Mouse (Mus musculus) spleen, postnatal 36 days (tissue): ENCODE results near the gene Sdccag8.

Experiments used
- DNase-seq, 2 experiments: peaks; one replicate each; pipeline ENCODE4 v3.0.0; 2022; ENCODE audit warnings: low spot score in 2 of 2, mixed read lengths in 1 of 2

Gene Sdccag8

GRCm38 (mm10) chr1:177010607-177011302 lies 196.3 kb downstream of the Sdccag8 start:
- DNase-seq: no peak

DNA sequence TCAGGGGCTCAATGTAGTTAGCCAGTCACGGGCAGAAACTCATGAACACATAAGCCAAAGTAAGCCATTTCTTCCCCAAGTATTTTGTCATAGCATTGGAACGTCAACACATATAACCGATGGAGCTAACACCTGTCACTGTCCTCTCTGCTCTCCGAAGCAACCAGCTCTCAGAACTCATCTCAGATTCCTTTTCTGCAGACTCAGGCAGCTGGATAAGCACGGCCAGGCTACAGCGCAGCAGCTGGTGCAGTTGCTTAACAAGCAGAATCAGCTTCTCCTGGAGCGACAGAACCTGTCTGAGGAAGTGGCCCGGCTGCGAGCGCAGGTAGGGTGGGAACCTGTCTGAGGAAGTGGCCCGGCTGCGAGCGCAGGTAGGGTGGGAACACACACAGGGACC lies 197.2 kb downstream of the Sdccag8 start:
- no peak for DNase-seq

DNA sequence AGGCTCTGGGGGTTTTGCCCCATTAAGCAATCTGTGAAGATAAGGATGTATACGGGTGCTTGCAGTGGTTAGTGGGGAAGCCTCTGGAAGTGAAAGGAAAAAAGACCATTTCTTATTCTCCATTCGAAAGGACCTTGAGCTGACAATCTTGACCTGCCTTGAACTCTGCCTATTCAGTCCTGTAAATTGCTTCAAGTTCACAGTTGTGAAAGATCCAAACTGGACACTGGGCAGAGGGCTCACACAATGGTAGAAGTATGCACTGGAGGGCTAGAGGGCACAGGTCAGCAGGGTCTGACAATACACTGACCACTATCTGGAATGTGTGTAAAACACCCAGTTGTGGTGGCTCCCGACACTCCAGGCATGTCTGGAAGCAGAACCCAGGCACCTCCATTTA lies 198.3 kb downstream of the Sdccag8 start:
- DNase-seq: no peak

GRCm38 (mm10) chr1:177013313-177013712 lies 198.9 kb downstream of the Sdccag8 start:
- no peak for DNase-seq

DNA sequence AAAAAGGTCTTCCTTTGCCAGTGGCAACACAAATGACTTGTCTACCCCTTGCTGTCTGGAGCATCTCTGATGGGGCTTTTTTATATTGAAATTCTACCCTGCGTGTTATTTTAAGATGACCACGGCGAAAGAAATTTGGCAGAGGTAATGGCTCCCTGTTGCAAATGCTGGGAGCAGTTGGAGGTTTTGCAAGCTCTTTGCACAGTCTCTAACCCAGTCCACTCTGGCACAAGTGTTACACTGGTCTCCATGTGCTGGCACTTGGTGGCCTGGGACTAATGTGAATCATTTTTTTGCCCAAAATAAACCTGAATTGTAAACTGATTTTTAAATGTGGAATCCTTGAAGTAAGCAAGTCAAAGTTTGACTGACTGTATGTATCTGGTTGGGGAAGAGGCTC lies 199.3 kb downstream of the Sdccag8 start:
- no peak for DNase-seq

DNA sequence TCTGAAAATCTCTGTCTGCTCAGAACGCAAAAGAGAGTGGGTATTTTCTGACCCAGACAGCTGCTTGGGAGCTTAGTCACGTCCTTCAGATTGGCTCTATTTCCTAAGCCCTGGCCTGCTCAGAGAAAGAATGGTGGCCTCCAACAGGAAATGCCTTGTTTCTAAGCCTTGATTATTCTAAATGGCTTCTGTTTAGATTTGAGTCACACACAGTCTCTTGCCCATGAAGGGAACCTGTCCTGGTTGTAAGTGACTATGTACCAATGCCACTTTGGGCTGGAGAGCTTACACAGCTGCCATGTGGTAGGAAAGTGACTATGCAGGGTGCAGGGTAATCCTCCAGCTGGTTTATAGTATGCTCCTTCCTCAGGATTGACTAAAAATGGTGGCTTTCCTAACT lies 199.9 kb downstream of the Sdccag8 start:
- no peak for DNase-seq

DNA sequence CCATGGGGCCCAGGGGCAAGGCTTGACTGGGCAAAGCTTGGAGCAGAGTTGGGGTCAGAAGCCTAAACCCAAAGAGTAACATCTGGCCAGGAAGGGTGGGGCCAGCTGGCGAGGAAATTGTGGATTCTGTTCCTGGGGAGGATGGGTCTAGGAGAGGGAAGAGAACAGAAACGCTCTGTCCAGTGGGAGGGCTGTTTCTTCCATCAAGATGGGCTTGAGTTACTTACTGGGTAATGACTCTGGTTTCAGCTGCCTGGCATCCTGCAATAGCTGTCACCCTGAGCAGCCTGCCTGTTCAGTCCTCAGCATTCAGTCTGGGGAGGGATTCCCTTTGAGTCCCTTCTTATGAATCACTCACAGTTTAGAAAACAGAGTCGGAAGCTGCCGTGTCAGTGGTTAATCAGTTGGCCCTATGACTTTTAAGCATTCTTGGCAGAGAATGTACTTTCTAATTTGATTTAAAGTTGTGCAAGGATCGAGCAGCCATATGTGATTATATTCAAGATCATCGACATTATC lies 200.5 kb downstream of the Sdccag8 start:
- DNase-seq: no peak

GRCm38 (mm10) chr1:177015917-177016316 lies 201.5 kb downstream of the Sdccag8 start:
- no peak for DNase-seq

DNA sequence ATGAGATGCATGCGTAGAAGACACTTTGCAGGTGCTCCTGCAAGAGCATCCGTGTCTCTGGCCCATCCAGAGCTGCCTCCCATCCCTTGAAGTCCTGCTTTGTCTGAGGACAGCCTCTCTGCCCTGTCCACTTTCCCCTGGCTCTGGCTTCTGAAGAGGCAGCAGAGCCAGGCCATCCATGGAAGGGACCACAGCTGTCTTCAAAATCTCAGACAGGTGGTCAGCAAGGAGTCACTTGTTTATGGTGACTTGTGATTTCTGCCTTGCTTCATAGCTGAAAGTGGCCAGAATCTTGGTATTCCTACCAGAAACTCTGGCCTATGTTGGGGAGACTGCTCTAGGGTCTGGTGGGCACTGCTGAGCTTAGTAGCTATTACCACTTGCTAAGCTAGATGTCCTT lies 202.3 kb downstream of the Sdccag8 start:
- DNase-seq: no peak

GRCm38 (mm10) chr1:177018750-177019149 lies 204.3 kb downstream of the Sdccag8 start:
- DNase-seq: no peak

- DNase-seq: no peak
Observed at GRCm38 (mm10) chr1:177019668-177020067, 205.2 kb downstream of the Sdccag8 start.

DNA sequence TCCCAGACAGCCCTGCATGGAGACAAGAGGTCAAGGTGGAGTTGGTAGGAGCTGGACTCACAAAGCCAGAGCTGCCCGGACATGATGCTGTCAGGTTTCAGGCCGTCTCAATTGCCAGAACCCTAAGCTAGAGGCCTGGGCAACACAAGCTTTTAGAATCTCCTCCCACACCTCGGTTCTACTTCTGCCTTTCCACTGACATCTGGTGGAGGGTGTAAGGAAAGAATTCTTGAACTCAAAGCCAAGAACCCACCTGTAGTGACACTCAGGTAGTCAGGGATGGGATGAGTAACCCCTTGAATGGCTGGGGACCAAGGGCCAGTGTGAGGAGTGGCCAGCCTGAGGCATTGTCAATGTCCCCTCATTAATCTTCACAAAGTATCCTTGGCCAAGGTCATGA lies 208.3 kb downstream of the Sdccag8 start:
- no peak for DNase-seq

DNA sequence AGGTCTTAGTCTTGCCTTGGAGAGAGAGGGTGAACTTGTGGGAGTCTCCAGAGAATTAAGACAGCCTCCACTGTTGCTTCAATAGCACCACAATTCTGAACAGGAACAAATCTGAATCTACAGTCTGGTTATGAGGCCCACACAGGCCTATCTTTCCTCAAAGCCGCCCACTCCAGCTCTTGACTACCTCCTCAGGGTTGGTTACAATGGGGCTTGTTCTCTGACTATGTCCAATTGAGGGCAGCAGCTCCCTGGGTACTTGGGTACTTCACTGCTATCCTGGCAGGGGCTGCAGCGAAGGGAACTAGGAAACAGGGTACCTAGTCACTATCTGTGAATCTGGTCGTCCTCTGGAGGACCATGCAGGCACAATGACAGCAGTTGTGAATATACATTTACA lies 213.2 kb downstream of the Sdccag8 start:
- no peak for DNase-seq

DNA sequence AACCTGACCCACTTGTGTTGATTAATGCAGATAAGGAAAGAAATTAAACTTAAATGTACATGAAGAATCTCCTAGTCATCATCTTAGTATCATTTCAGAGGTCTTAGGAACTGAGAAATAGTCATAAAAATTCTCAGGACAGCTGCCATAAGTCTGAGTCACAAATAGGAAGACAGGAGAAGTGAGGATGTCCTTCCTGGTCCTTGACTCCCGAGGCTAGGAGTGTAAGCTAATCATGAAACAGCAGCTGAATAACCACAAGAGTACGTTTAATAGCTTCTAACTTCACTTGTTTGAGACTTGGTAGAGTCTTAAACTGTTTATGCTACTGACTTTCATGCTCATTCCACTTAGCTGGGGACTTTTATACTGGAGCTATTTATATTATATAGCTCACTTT lies 214.6 kb downstream of the Sdccag8 start:
- no peak for DNase-seq

DNA sequence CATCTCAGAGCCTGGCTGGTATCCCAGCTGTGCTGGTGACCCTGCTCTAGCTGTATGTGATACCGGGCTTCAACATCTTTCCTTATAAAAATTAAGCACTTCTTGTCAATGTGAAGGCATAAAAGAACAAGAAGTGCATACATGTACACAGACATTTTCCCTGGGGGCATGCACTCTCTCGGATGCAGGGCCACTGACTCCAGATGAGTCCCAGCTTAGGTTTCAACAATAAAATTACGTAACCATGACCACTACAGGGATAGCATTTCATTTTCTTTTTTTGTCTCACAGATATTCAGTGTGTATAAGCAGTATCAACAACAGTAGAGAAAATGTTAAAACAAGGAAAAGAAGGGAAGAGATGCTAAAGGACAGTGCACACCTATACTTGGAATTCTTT lies 216.2 kb downstream of the Sdccag8 start:
- no peak for DNase-seq

- no peak for DNase-seq
Observed at GRCm38 (mm10) chr1:177031196-177031595, 216.7 kb downstream of the Sdccag8 start.

DNA sequence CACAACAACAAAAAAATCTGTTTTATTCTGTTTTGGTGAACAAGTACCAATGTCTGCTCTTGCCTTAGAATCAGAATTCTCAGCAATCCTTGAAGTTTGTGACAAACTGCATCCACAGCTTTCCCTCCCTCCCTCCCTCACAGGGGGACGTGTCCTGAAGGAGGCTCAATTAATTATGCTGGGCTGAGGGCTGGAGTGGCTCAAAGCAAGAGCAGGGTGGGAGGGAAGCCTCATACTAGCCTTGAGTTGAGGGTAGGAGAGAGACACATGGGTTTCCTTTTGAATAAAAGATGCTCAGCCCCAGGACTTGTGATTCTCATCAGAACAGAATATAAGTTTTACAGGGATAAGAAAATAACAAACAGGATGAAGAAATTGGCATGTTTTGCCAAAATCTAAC lies 217.8 kb downstream of the Sdccag8 start:
- DNase-seq: no peak

GRCm38 (mm10) chr1:177035460-177035859 lies 221.0 kb downstream of the Sdccag8 start:
- no peak for DNase-seq

GRCm38 (mm10) chr1:177038383-177038782 lies 223.9 kb downstream of the Sdccag8 start:
- DNase-seq: no peak

- no peak for DNase-seq
Observed at GRCm38 (mm10) chr1:177039093-177039674, 224.7 kb downstream of the Sdccag8 start.

DNA sequence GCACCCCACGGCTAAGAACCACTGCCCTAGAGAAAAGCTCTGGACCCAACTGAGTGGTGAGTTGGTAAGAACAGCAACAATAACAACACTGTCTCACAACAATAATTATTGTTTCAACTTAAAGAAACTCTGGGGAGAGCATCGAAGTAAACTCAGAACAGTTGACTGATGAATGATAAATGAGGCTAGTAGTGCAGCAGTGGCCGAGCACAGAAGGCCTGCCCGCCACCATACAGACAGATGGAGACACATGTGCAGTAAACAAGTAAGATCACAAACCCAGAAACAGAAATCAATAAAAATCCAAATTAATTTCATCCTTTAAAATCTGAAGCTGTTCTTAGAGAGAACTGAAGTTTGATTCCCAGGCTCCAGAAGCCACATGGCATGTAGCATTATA lies 225.6 kb downstream of the Sdccag8 start:
- DNase-seq: no peak

GRCm38 (mm10) chr1:177045885-177046284 lies 231.4 kb downstream of the Sdccag8 start:
- DNase-seq: no peak

- no peak for DNase-seq
Observed at GRCm38 (mm10) chr1:177046963-177047362, 232.5 kb downstream of the Sdccag8 start.

DNA sequence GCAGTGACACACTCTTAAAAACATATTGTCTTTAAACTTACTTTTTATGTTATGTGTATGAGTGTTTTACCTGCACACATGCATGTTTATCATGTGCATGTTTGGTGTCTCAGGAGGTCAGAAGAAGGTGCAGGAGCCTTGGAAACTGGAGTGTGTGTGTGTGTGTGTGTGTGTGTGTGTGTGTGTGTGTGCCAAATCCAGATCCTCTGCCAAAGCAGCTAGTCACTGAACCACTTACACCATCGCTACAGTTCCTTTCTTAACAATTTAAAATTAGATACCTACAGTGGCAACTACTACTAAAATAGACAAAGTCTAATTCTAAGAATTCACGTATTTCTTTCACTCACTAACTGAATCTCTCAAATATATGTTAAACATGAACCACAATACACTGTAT lies 234.3 kb downstream of the Sdccag8 start:
- DNase-seq: no peak
